Mouse (Mus musculus) lung, adult 18-20 months (tissue): ENCODE results near the gene Gm11168.
"Not testable (repeated sequence)": the region's sequence is repeated elsewhere in the genome, so short reads cannot be mapped to it uniquely, and the experiment has no call there.

ENCODE experiments used
- DNase-seq, 2 experiments: peaks; one replicate each; pipeline ENCODE4 v3.0.0; 2022; ENCODE audit warnings: mixed read lengths in 2 of 2

Gene Gm11168

DNA sequence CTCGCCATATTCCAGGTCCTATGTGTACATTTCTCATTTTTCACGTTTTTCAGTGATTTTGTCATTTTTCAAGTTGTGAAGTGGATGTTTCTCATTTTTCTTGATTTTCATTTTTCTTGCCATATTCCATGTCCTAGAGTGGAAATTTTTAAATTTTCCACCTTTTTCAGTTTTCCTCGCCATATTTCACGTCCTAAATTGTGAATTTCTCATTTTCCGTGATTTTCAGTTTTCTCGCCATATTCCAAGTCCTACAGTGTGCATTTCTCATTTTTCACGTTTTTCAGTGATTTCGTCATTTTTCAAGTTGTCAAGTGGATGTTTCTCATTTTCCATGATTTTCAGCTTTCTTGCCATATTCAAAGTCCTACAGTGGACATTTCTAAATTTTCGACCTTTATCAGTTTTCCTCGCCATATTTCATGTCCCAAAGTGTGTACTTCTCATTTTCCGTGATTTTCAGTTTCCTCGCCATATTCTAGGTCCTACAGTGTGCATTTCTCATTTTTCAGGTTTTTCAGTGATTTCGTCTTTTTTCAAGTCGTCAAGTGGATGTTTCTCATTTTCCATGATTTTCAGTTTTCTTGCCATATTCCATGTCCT is at the start of gene Gm11168:
Gene Gm11168, plus strand, starts transcription at position 553 of the 603 bp plus-strand sequence.
- DNase-seq, result not testable (repeated sequence)

DNA sequence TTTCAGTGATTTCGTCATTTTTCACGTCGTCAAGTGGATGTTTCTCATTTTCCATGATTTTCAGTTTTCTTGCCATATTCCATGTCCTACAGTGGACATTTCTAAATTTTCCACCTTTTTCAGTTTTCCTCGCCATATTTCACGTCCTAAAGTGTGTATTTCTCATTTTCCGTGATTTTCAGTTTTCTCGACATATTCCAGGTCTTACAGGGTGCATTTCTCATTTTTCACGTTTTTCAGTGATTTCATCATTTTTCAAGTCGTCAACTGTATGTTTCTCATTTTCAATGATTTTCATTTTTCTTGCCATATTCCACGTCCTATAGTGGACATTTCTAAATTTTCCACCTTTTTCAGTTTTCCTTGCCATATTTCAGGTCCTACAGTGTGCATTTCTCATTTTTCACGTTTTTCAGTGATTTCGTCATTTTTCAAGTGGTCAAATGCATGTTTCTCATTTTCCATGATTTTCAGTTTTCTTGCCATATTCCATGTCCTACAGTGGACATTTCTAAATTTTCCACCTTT is 2.6 kb upstream of the Gm11168 start, which contains the start of gene Gm10722:
Gene Gm10722, plus strand, starts transcription at position 478 of the 528 bp plus-strand sequence.
- peak in 1 of 2 experiments; percentile 7 for DNase-seq

DNA sequence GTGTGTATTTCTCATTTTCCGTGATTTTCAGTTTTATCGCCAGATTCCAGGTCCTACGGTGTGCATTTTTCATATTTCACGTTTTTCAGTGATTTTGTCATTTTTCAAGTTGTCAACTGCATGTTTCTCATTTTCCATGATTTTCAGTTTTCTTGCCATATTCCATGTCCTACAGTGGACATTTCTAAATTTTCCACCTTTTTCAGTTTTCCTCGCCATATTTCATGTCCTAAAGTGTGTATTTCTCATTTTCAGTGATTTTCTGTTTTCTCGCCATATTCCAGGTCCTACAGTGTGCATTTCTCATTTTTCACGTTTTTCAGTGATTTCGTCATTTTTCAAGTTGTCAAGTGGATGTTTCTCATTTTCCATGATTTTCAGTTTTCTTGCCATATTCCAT is 2.1 kb upstream of the Gm11168 start:
- DNase-seq, result not testable (repeated sequence)

DNA sequence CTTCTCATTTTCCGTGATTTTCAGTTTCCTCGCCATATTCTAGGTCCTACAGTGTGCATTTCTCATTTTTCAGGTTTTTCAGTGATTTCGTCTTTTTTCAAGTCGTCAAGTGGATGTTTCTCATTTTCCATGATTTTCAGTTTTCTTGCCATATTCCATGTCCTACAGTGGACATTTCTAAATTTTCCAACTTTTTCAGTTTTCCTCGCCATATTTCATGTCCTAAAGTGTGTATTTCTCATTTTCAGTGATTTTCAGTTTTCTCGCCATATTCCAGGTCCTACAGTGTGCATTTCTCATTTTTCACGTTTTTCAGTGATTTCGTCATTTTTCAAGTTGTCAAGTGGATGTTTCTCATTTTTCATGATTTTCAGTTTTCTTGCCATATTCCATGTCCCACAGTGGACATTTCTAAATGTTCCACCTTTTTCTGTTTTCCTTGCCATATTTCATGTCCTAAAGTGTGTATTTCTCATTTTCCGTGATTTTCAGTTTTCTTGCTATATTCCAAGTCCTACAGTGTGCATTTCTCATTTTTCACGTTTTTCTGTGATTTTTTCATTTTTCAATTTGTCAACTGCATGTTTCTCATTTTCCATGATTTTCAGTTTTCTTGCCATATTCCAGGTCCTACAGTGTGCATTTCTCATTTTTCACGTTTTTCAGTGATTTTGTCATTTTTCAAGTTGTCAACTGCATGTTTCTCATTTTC is 1.0 kb upstream of the Gm11168 start:
- DNase-seq, result peak; percentile 72 to 94

DNA sequence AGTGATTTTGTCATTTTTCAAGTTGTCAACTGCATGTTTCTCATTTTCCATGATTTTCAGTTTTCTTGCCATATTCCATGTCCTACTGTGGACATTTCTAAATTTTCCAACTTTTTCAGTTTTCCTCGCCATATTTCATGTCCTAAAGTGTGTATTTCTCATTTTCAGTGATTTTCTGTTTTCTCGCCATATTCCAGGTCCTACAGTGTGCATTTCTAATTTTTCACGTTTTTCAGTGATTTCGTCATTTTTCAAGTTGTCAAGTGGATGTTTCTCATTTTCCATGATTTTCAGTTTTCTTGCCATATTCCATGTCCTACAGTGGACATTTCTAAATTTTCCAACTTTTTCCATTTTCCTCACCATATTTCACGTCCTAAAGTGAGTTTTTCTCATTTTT is 3.0 kb downstream of the Gm11168 start:
- not testable (repeated sequence) for DNase-seq

DNA sequence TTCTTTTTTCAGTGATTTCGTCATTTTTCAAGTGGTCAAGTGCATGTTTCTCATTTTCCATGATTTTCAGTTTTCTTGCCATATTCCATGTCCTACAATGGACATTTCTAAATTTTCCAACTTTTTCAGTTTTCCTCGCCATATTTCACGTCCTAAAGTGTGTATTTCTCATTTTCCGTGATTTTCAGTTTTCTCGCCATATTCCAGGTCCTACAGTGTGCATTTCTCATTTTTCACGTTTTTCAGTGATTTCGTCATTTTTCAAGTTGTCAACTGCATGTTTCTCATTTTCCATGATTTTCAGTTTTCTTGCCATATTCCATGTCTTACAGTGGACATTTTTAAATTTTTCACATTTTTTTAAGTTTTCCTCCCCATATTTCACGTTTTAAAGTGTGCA is 3.5 kb downstream of the Gm11168 start:
- DNase-seq, result peak; percentile 74 to 76

DNA sequence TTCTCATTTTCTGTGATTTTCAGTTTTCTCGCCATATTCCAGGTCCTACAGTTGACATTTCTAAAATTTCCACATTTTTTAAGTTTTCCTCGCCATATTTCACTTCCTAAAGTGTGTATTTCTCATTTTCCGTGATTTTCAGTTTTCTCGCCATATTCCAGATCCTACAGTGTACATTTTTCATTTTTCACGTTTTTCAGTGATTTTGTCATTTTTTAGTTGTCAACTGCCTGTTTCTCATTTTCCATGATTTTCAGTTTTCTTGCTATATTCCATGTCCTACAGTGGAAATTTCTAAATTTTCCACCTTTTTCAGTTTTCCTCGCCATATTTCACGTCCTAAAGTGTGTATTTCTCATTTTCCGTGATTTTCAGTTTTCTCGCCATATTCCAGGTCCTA is 4.1 kb downstream of the Gm11168 start:
- not testable (repeated sequence) for DNase-seq

DNA sequence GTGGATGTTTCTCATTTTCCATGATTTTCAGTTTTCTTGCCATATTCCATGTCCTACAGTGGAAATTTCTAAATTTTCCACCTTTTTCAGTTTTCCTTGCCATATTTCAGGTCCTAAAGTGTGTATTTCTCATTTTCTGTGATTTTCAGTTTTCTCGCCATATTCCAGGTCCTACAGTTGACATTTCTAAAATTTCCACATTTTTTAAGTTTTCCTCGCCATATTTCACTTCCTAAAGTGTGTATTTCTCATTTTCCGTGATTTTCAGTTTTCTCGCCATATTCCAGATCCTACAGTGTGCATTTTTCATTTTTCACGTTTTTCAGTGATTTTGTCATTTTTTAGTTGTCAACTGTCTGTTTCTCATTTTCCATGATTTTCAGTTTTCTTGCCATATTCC is 6.2 kb downstream of the Gm11168 start:
- not testable (repeated sequence) for DNase-seq

DNA sequence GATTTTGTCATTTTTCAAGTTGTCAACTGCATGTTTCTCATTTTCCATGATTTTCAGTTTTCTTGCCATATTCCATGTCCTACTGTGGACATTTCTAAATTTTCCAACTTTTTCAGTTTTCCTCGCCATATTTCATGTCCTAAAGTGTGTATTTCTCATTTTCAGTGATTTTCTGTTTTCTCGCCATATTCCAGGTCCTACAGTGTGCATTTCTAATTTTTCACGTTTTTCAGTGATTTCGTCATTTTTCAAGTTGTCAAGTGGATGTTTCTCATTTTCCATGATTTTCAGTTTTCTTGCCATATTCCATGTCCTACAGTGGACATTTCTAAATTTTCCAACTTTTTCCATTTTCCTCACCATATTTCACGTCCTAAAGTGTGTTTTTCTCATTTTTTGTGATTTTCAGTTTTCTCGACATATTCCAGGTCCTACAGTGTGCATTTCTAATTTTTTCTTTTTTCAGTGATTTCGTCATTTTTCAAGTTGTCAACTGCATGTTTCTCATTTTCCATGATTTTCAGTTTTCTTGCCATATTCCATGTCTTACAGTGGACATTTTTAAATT is 9.0 kb downstream of the Gm11168 start:
- DNase-seq, result not testable (repeated sequence)

DNA sequence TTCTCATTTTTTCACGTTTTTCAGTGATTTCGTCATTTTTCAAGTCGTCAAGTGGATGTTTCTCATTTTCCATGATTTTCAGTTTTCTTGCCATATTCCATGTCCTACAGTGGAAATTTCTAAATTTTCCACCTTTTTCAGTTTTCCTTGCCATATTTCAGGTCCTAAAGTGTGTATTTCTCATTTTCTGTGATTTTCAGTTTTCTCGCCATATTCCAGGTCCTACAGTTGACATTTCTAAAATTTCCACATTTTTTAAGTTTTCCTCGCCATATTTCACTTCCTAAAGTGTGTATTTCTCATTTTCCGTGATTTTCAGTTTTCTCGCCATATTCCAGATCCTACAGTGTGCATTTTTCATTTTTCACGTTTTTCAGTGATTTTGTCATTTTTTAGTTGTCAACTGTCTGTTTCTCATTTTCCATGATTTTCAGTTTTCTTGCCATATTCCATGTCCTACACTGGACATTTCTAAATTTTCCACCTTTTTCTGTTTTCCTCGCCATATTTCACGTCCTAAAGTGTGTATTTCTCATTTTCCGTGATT is 9.7 kb downstream of the Gm11168 start, which contains the start of gene Gm10721:
Gene Gm10721, plus strand, starts transcription at position 408 of the 547 bp plus-strand sequence.
- DNase-seq, result not testable (repeated sequence)

DNA sequence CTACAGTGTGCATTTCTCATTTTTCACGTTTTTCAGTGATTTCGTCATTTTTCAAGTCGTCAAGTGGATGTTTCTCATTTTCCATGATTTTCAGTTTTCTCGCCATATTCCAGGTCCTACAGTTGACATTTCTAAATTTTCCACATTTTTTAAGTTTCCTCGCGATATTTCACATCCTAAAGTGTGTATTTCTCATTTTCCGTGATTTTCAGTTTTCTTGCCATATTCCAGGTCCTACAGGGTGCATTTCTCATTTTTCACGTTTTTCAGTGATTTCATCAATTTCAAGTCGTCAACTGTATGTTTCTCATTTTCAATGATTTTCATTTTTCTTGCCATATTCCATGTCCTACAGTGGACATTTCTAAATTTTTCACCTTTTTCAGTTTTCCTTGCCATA is 12.2 kb downstream of the Gm11168 start, which contains the start of gene Gm10720:
Gene Gm10720, plus strand, starts transcription at position 301 of the 400 bp plus-strand sequence.
- not testable (repeated sequence) for DNase-seq

DNA sequence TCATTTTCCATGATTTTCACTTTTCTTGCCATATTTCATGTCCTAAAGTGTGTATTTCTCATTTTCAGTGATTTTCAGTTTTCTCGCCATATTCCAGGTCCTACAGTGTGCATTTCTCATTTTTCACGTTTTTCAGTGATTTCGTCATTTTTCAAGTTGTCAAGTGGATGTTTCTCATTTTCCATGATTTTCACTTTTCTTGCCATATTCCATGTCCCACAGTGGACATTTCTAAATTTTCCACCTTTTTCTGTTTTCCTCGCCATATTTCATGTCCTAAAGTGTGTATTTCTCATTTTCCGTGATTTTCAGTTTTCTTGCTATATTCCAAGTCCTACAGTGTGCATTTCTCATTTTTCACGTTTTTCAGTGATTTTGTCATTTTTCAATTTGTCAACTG is 12.8 kb downstream of the Gm11168 start:
- DNase-seq, result not testable (repeated sequence)

DNA sequence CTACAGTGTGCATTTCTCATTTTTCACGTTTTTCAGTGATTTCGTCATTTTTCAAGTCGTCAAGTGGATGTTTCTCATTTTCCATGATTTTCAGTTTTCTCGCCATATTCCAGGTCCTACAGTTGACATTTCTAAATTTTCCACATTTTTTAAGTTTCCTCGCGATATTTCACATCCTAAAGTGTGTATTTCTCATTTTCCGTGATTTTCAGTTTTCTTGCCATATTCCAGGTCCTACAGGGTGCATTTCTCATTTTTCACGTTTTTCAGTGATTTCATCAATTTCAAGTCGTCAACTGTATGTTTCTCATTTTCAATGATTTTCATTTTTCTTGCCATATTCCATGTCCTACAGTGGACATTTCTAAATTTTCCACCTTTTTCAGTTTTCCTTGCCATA is 14.0 kb downstream of the Gm11168 start, which contains the start of gene Gm10719:
Gene Gm10719, plus strand, starts transcription at position 301 of the 400 bp plus-strand sequence.
- DNase-seq, result not testable (repeated sequence)

DNA sequence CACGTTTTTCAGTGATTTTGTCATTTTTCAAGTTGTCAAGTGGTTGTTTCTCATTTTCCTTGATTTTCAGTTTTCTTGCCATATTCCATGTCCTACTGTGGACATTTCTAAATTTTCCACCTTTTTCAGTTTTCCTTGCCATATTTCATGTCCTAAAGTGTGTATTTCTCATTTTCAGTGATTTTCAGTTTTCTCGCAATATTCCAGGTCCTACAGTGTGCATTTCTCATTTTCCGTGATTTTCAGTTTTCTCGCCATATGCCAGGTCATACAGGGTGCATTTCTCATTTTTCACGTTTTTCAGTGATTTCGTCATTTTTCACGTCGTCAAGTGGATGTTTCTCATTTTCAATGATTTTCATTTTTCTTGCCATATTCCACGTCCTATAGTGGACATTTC is 15.8 kb downstream of the Gm11168 start:
- not testable (repeated sequence) for DNase-seq

DNA sequence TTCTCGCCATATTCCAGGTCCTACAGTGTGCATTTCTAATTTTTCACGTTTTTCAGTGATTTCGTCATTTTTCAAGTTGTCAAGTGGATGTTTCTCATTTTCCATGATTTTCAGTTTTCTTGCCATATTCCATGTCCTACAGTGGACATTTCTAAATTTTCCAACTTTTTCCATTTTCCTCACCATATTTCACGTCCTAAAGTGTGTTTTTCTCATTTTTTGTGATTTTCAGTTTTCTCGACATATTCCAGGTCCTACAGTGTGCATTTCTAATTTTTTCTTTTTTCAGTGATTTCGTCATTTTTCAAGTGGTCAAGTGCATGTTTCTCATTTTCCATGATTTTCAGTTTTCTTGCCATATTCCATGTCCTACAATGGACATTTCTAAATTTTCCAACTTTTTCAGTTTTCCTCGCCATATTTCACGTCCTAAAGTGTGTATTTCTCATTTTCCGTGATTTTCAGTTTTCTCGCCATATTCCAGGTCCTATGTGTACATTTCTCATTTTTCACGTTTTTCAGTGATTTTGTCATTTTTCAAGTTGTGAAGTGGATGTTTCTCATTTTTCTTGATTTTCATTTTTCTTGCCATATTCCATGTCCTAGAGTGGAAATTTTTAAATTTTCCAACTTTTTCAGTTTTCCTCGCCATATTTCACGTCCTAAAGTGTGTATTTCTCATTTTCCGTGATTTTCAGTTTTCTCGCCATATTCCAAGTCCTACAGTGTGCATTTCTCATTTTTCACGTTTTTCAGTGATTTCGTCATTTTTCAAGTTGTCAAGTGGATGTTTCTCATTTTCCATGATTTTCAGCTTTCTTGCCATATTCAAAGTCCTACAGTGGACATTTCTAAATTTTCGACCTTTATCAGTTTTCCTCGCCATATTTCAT is 16.9 kb downstream of the Gm11168 start:
- peak; percentile 4 to 38 for DNase-seq

DNA sequence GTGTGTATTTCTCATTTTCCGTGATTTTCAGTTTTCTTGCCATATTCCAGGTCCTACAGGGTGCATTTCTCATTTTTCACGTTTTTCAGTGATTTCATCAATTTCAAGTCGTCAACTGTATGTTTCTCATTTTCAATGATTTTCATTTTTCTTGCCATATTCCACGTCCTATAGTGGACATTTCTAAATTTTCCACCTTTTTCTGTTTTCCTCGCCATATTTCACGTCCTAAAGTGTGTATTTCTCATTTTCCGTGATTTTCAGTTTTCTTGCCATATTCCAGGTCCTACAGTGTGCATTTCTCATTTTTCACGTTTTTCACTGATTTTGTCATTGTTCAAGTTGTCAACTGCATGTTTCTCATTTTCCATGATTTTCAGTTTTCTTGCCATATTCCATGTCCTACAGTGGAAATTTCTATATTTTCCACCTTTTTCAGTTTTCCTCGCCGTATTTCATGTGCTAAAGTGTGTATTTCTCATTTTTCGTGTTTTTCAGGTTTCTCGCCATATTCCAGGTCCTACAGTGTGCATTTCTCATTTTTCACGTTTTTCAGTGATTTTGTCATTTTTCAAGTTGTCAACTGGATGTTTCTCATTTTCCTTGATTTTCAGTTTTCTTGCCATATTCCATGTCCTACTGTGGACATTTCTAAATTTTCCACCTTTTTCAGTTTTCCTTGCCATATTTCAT is 19.3 kb downstream of the Gm11168 start:
- peak in 1 of 2 experiments; percentile 55 for DNase-seq

DNA sequence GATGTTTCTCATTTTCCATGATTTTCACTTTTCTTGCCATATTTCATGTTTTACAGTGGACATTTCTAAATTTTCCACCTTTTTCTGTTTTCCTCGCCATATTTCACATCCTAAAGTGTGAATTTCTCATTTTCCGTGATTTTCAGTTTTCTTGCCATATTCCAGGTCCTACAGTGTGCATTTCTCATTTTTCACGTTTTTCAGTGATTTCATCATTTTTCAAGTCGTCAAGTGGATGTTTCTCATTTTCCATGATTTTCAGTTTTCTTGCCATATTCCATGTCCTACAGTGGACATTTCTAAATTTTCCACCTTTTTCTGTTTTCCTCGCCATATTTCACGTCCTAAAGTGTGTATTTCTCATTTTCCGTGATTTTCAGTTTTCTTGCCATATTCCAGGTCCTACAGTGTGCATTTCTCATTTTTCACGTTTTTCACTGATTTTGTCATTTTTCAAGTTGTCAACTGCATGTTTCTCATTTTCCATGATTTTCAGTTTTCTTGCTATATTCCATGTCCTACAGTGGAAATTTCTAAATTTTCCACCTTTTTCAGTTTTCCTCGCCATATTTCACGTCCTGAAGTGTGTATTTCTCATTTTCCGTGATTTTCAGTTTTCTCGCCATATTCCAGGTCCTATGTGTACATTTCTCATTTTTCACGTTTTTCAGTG is 20.3 kb downstream of the Gm11168 start, which contains the start of gene Gm10718:
Gene Gm10718, plus strand, starts transcription at position 236 of the 673 bp plus-strand sequence.
- not testable (repeated sequence) for DNase-seq

DNA sequence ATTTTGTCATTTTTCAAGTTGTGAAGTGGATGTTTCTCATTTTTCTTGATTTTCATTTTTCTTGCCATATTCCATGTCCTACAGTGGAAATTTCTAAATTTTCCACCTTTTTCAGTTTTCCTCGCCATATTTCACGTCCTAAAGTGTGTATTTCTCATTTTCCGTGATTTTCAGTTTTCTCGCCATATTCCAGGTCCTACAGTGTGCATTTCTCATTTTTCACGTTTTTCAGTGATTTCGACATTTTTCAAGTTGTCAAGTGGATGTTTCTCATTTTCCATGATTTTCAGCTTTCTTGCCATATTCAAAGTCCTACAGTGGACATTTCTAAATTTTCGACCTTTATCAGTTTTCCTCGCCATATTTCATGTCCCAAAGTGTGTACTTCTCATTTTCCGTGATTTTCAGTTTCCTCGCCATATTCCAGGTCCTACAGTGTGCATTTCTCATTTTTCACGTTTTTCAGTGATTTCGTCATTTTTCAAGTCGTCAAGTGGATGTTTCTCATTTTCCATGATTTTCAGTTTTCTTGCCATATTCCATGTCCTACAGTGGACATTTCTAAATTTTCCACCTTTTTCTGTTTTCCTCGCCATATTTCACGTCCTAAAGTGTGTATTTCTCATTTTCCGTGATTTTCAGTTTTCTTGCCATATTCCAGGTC is 21.0 kb downstream of the Gm11168 start:
- DNase-seq, result peak; percentile 46 to 64

DNA sequence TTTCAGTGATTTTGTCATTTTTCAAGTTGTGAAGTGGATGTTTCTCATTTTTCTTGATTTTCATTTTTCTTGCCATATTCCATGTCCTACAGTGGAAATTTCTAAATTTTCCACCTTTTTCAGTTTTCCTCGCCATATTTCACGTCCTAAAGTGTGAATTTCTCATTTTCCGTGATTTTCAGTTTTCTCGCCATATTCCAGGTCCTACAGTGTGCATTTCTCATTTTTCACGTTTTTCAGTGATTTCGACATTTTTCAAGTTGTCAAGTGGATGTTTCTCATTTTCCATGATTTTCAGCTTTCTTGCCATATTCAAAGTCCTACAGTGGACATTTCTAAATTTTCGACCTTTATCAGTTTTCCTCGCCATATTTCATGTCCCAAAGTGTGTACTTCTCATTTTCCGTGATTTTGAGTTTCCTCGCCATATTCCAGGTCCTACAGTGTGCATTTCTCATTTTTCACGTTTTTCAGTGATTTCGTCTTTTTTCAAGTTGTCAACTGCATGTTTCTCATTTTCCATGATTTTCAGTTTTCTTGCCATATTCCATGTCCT is 21.8 kb downstream of the Gm11168 start, which contains the start of gene Gm10717:
Gene Gm10717, plus strand, starts transcription at position 506 of the 556 bp plus-strand sequence.
- peak; percentile 16 to 18 for DNase-seq
